Mouse (Mus musculus): Measurements from ENCODE around the gene Cdkn2aip. TPM values are rescaled to one million over a fixed set of nuclear protein-coding genes. Genes with fewer than 3 reads are reported as not detected.
A peak's percentile ranks its signal among the peaks of the same experiment; 100 is the strongest.

Cdkn2aip gene
- 22.1 and 23.0 TPM in 2 replicates for polyA plus RNA-seq (2015; fragmentation: Nextera tagmentation; extraction: Ambion mirVana)

DNA sequence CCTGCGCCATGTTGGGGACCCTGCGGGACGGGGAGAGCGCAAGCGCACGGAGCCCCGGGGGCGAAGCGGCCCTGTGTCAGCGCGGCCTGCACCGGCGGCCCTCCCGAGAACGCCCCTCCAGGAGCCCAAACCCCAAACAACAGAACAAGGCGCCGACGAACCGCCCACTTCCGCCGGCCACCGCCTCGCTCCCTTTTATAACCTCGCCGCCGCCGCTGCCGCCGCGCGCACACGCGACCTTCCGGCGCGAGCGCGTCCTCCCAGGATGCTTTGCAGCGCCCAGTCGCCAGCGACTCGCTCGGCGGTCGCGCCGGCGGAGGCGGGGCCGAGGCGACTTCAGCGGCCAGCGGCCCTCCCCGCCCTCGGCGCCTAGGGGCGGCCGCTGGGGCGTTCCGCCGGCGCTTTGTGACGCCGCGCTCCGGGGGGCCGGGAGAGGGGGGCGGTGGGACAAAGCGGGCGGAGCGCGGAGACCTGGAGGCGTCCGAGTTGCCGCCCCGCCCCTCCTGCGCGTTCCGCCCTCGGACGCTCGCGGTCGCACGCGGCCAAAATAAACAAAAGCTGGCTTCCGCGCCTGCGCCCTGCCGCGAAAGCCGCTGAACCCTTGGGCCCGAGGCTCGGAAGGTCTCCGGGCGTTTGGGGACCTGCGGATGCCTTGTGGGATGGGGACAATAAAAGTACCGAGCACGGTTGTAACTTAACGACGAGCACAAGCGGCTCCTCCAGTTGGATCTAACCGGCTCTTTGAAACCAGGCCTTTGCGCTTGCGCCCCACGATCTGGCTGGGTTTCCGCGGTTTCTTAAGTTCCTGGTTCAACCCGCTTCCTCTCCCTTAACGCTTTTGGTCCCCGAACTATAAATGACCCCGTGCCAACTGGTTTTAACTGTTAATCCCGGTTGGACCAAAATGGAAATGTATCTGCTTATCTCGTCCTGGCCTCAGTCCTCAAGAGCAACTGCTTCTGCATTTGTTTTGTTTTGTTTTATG lies at the start of gene Cdkn2aip:
Gene Cdkn2aip, minus strand, starts transcription at position 172 of the 985 bp plus-strand sequence.
- ATAC-seq (peak; percentile 95), DNase-seq (ENCODE audit: low spot score) (peak; percentile 98)
- WGBS = under 1% methylated on average over 63 of the region's 114 CpGs
- peak within 1 kb of the TSS; percentile 94 for H3K27ac ChIP-seq (ENCODE audit: low read length)
- H3K9ac ChIP-seq (replicated peaks; ENCODE audit: low read depth) = peak within 1 kb of the TSS; percentile 80
- H3K9me3 ChIP-seq (ENCODE audit: low read length) = no peaks in the 10 kb centered on the region
- peaks cover 9% of the 10 kb centered on the region; the same call in 1 of the 2 replicates for H3K36me3 ChIP-seq (ENCODE audit: insufficient read depth, low read length)
- peaks cover 3% of the 10 kb centered on the region; the same call in 1 of the 2 replicates for H3K4me1 ChIP-seq (ENCODE audit: insufficient read depth, low read depth, low read length)
- peak within 1 kb of the TSS; percentile 80 for H3K4me3 ChIP-seq (ENCODE audit: low read depth, low read length)
- TF ChIP-seq CTCF (IDR thresholded peaks at IDR 0.05) (no peak), EP300 (IDR thresholded peaks at IDR 0.05) (peak; percentile 39; the same call in 1 of the 2 replicates)
- peak within 1 kb of the TSS; percentile 68 for H3K4me2 ChIP-seq (replicated peaks; ENCODE audit: low read depth, low read length)
- H3K27me3 ChIP-seq (replicated peaks; ENCODE audit: insufficient read depth, low read length) = no peaks in the 10 kb centered on the region

DNA sequence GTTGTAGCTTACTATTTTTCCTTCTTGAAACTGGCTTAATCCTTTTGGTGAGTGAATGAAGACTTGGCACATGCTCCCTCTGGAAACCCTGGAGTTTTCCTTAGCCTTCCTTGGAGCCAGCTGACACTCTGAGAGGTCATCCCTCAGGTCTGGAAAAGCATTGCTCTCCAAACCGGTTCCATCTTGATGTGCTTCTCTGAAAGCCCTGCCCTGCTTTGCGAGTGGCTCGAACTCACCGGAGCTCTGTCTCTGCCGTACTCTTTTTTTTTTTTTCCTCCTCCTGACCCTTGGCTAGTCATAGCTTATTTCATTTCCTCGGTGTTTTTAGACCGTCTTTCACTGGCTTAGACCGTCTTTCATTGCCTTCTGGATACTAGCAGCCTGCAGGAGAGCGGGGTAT lies 49.5 kb upstream of the Cdkn2aip start:
- Histone ChIP-seq H3K9ac (replicated peaks; ENCODE audit: low read depth) (no peak overlapping the region), H3K27me3 (replicated peaks; ENCODE audit: insufficient read depth, low read length) (no peaks in the 10 kb centered on the region), H3K4me3 (ENCODE audit: low read depth, low read length) (no peak overlapping the region), H3K27ac (ENCODE audit: low read length) (no peak overlapping the region), H3K4me2 (replicated peaks; ENCODE audit: low read depth, low read length) (no peak overlapping the region), H3K36me3 (ENCODE audit: insufficient read depth, low read length) (no peaks in the 10 kb centered on the region), H3K4me1 (ENCODE audit: insufficient read depth, low read depth, low read length) (peaks cover 4% of the 10 kb centered on the region), H3K9me3 (ENCODE audit: low read length) (no peaks in the 10 kb centered on the region)
- ATAC-seq = no peak
- WGBS = 45% methylated on average over 9 of the region's 9 CpGs
- TF ChIP-seq CTCF (IDR thresholded peaks at IDR 0.05) (no peak), EP300 (IDR thresholded peaks at IDR 0.05) (no peak)
- DNase-seq (ENCODE audit: low spot score) = no peak

DNA sequence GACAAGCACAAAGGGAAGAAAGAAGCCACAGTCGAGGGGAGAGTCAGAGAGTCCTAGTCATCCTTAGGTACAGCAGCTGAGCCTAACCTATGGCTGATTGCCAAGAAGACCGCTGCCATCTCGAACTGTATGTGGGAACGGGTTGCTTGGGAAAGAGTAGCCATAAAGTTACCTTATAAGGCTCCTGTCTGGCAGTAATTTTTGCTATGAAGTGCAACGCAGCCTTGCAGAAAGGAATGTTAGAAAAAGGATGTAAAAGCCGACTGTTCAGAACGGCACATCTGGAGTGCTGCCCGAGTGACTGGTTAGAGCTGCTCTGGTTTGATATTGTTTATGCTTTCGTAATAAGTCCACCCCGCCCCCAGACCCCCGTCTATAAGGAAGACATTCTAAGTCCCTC lies 47.0 kb upstream of the Cdkn2aip start:
- Histone ChIP-seq H3K4me3 (ENCODE audit: low read depth, low read length) (no peak overlapping the region), H3K9me3 (ENCODE audit: low read length) (no peaks in the 10 kb centered on the region), H3K36me3 (ENCODE audit: insufficient read depth, low read length) (no peaks in the 10 kb centered on the region), H3K9ac (replicated peaks; ENCODE audit: low read depth) (no peak overlapping the region), H3K27me3 (replicated peaks; ENCODE audit: insufficient read depth, low read length) (no peaks in the 10 kb centered on the region), H3K4me1 (ENCODE audit: insufficient read depth, low read depth, low read length) (peaks cover 4% of the 10 kb centered on the region), H3K4me2 (replicated peaks; ENCODE audit: low read depth, low read length) (no peak overlapping the region), H3K27ac (ENCODE audit: low read length) (no peak overlapping the region)
- ATAC-seq (no peak), DNase-seq (ENCODE audit: low spot score) (no peak)
- 40% methylated on average over 11 of the region's 11 CpGs for WGBS
- TF ChIP-seq CTCF (IDR thresholded peaks at IDR 0.05) (no peak), EP300 (IDR thresholded peaks at IDR 0.05) (no peak)

DNA sequence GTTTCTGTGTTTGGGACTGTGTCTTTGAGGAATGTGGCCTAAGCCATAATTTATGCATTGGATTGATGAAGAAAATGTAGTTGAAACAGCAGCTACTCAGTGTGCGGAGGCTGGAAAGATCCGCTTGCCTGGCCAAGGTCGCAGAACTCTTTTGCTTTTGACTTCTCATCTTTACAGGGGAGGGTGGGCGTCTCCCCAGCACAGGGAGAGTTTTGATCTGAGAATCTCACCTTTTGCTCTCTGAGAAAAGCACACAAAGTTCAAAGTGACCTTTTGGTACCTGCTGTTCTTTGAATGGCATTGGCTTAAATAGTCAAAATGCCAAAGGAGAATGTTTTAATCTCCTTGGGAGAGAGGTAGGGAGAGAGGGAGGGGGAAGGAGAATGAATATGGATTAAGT lies 46.5 kb upstream of the Cdkn2aip start:
- H3K4me2 ChIP-seq (replicated peaks; ENCODE audit: low read depth, low read length) = no peak overlapping the region
- no peak overlapping the region for H3K27ac ChIP-seq (ENCODE audit: low read length)
- ATAC-seq = no peak
- no peaks in the 10 kb centered on the region for H3K9me3 ChIP-seq (ENCODE audit: low read length)
- no peaks in the 10 kb centered on the region for H3K36me3 ChIP-seq (ENCODE audit: insufficient read depth, low read length)
- H3K9ac ChIP-seq (replicated peaks; ENCODE audit: low read depth) = no peak overlapping the region
- no peak overlapping the region for H3K4me3 ChIP-seq (ENCODE audit: low read depth, low read length)
- H3K27me3 ChIP-seq (replicated peaks; ENCODE audit: insufficient read depth, low read length) = no peaks in the 10 kb centered on the region
- 62% methylated on average over 4 of the region's 4 CpGs for WGBS
- no peak for DNase-seq (ENCODE audit: low spot score)
- peaks cover 4% of the 10 kb centered on the region for H3K4me1 ChIP-seq (ENCODE audit: insufficient read depth, low read depth, low read length)
- no peak for TF ChIP-seq CTCF (IDR thresholded peaks at IDR 0.05)
- no peak for TF ChIP-seq EP300 (IDR thresholded peaks at IDR 0.05)

DNA sequence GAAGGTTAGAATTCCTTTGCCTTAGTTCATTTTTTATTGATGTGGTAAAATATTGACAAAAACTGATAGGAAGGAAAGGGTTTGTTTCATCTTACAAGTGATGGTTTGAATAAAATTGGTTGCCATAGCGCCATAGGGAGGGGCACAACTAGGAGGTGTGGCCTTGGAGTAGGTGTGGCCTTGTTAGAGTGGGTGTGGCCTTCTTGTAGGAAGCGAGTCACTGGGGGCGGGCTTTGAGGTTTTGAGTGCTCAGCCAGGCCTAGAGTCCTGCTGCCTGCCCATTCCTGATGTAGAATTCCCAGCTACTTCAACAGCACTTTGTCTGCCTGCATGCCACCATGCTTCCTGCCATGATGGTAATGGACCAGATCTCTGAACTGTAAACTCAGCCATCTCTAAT lies 39.4 kb upstream of the Cdkn2aip start:
- Histone ChIP-seq H3K9me3 (ENCODE audit: low read length) (no peaks in the 10 kb centered on the region), H3K4me2 (replicated peaks; ENCODE audit: low read depth, low read length) (no peak overlapping the region), H3K4me3 (ENCODE audit: low read depth, low read length) (no peak overlapping the region), H3K36me3 (ENCODE audit: insufficient read depth, low read length) (no peaks in the 10 kb centered on the region), H3K27ac (ENCODE audit: low read length) (no peak overlapping the region), H3K9ac (replicated peaks; ENCODE audit: low read depth) (no peak overlapping the region), H3K27me3 (replicated peaks; ENCODE audit: insufficient read depth, low read length) (no peaks in the 10 kb centered on the region), H3K4me1 (ENCODE audit: insufficient read depth, low read depth, low read length) (no peaks in the 10 kb centered on the region)
- DNase-seq (ENCODE audit: low spot score) (no peak), ATAC-seq (no peak)
- TF ChIP-seq EP300 (IDR thresholded peaks at IDR 0.05) = no peak
- no peak for TF ChIP-seq CTCF (IDR thresholded peaks at IDR 0.05)
- WGBS = 78% methylated on average over 3 of the region's 3 CpGs

DNA sequence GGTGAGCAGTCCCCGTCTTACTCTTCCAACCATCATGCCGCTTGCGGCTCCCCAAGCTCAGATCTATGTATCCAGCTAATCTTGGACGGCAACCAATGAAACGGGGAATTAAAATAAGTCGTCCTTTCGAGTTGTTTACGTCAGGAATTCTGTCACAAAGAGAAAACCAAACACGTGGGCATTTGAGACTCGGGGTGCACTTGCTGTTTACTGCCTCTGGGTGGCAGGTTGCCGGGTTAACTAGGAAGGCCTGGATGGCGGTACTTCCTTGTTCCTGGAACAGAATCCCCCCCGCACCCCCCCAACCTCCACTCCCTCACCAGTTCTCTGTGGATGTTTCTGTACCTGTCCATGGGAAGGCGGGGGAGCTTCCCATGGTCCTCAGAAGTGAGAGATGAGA lies 36.4 kb upstream of the Cdkn2aip start:
- DNase-seq (ENCODE audit: low spot score) (peak; percentile 53), ATAC-seq (peak; percentile 47; the same call in 1 of the 2 replicates)
- no peak overlapping the region for H3K4me3 ChIP-seq (ENCODE audit: low read depth, low read length)
- 53% methylated on average over 14 of the region's 14 CpGs for WGBS
- H3K4me1 ChIP-seq (ENCODE audit: insufficient read depth, low read depth, low read length) = no peaks in the 10 kb centered on the region
- no peaks in the 10 kb centered on the region for H3K27me3 ChIP-seq (replicated peaks; ENCODE audit: insufficient read depth, low read length)
- no peak overlapping the region for H3K27ac ChIP-seq (ENCODE audit: low read length)
- H3K9ac ChIP-seq (replicated peaks; ENCODE audit: low read depth) = no peak overlapping the region
- H3K4me2 ChIP-seq (replicated peaks; ENCODE audit: low read depth, low read length) = no peak overlapping the region
- no peaks in the 10 kb centered on the region for H3K36me3 ChIP-seq (ENCODE audit: insufficient read depth, low read length)
- TF ChIP-seq EP300 (IDR thresholded peaks at IDR 0.05) (no peak), CTCF (IDR thresholded peaks at IDR 0.05) (peak; percentile 42)
- H3K9me3 ChIP-seq (ENCODE audit: low read length) = no peaks in the 10 kb centered on the region

Measured in lung, postnatal 0 days (tissue).